Mouse (Mus musculus): ENCODE measurements around the gene Atp6v1b1. TPM values are rescaled to one million over a fixed set of nuclear protein-coding genes. Genes with fewer than 3 reads are reported as not detected.
A peak's percentile ranks its signal among the peaks of the same experiment; 100 is the strongest.

The Atp6v1b1 gene
- polyA plus RNA-seq, 1 experiment = not detected

GRCm38 (mm10) chr6:83704294-83704693 lies 38.5 kb upstream of the Atp6v1b1 start:
- TF ChIP-seq POLR2A (IDR thresholded peaks at IDR 0.05; ENCODE audit: low read depth, low read length) (no peak), CTCF (IDR thresholded peaks at IDR 0.05; ENCODE audit: borderline replicate concordance, insufficient read depth, low read length) (no peak)
- Histone ChIP-seq H3K4me1 (ENCODE audit: control insufficient read depth, insufficient read depth, low read length) (no peaks in the 10 kb centered on the region), H3K27ac (ENCODE audit: insufficient read depth, low read length) (no peak overlapping the region), H3K4me3 (ENCODE audit: insufficient read depth, low read length) (no peak overlapping the region)

- no peak for TF ChIP-seq POLR2A (IDR thresholded peaks at IDR 0.05; ENCODE audit: low read depth, low read length)
- no peak for TF ChIP-seq CTCF (IDR thresholded peaks at IDR 0.05; ENCODE audit: borderline replicate concordance, insufficient read depth, low read length)
- no peaks in the 10 kb centered on the region for H3K4me1 ChIP-seq (ENCODE audit: control insufficient read depth, insufficient read depth, low read length)
- H3K4me3 ChIP-seq (ENCODE audit: insufficient read depth, low read length) = no peak overlapping the region
- H3K27ac ChIP-seq (ENCODE audit: insufficient read depth, low read length) = no peak overlapping the region
Measured at GRCm38 (mm10) chr6:83704701-83705100, 38.1 kb upstream of the Atp6v1b1 start.

GRCm38 (mm10) chr6:83707738-83708510 lies 34.9 kb upstream of the Atp6v1b1 start:
- TF ChIP-seq POLR2A (IDR thresholded peaks at IDR 0.05; ENCODE audit: low read depth, low read length) (no peak), CTCF (IDR thresholded peaks at IDR 0.05; ENCODE audit: borderline replicate concordance, insufficient read depth, low read length) (no peak)
- H3K4me3 ChIP-seq (ENCODE audit: insufficient read depth, low read length) = no peak overlapping the region
- H3K4me1 ChIP-seq (ENCODE audit: control insufficient read depth, insufficient read depth, low read length) = no peaks in the 10 kb centered on the region
- H3K27ac ChIP-seq (ENCODE audit: insufficient read depth, low read length) = no peak overlapping the region

GRCm38 (mm10) chr6:83710361-83711066 lies 32.3 kb upstream of the Atp6v1b1 start:
- no peak overlapping the region for H3K27ac ChIP-seq (ENCODE audit: insufficient read depth, low read length)
- H3K4me1 ChIP-seq (ENCODE audit: control insufficient read depth, insufficient read depth, low read length) = no peaks in the 10 kb centered on the region
- TF ChIP-seq POLR2A (IDR thresholded peaks at IDR 0.05; ENCODE audit: low read depth, low read length) (no peak), CTCF (IDR thresholded peaks at IDR 0.05; ENCODE audit: borderline replicate concordance, insufficient read depth, low read length) (no peak)
- H3K4me3 ChIP-seq (ENCODE audit: insufficient read depth, low read length) = peak overlapping the region; percentile 42

- H3K4me1 ChIP-seq (ENCODE audit: control insufficient read depth, insufficient read depth, low read length) = no peaks in the 10 kb centered on the region
- TF ChIP-seq CTCF (IDR thresholded peaks at IDR 0.05; ENCODE audit: borderline replicate concordance, insufficient read depth, low read length) (no peak), POLR2A (IDR thresholded peaks at IDR 0.05; ENCODE audit: low read depth, low read length) (peak; percentile 38; the same call in 1 of the 2 replicates)
- H3K27ac ChIP-seq (ENCODE audit: insufficient read depth, low read length) = no peak within 1 kb of the TSS
- H3K4me3 ChIP-seq (ENCODE audit: insufficient read depth, low read length) = peak within 1 kb of the TSS; percentile 45
Measured at GRCm38 (mm10) chr6:83711067-83711675, 31.6 kb upstream of the Atp6v1b1 start, which contains the start of gene Vax2. TSS of gene Vax2 (plus strand) at chr6:83711264.

- TF ChIP-seq POLR2A (IDR thresholded peaks at IDR 0.05; ENCODE audit: low read depth, low read length) (no peak), CTCF (IDR thresholded peaks at IDR 0.05; ENCODE audit: borderline replicate concordance, insufficient read depth, low read length) (no peak)
- no peak overlapping the region for H3K27ac ChIP-seq (ENCODE audit: insufficient read depth, low read length)
- no peaks in the 10 kb centered on the region for H3K4me1 ChIP-seq (ENCODE audit: control insufficient read depth, insufficient read depth, low read length)
- H3K4me3 ChIP-seq (ENCODE audit: insufficient read depth, low read length) = peak overlapping the region; percentile 45
Measured at GRCm38 (mm10) chr6:83711725-83712475, 30.9 kb upstream of the Atp6v1b1 start.

GRCm38 (mm10) chr6:83713271-83714136 lies 29.3 kb upstream of the Atp6v1b1 start:
- Histone ChIP-seq H3K4me1 (ENCODE audit: control insufficient read depth, insufficient read depth, low read length) (no peaks in the 10 kb centered on the region), H3K27ac (ENCODE audit: insufficient read depth, low read length) (no peak overlapping the region), H3K4me3 (ENCODE audit: insufficient read depth, low read length) (no peak overlapping the region)
- TF ChIP-seq POLR2A (IDR thresholded peaks at IDR 0.05; ENCODE audit: low read depth, low read length) = no peak
- no peak for TF ChIP-seq CTCF (IDR thresholded peaks at IDR 0.05; ENCODE audit: borderline replicate concordance, insufficient read depth, low read length)

GRCm38 (mm10) chr6:83714221-83715123 lies 28.3 kb upstream of the Atp6v1b1 start:
- Histone ChIP-seq H3K27ac (ENCODE audit: insufficient read depth, low read length) (no peak overlapping the region), H3K4me3 (ENCODE audit: insufficient read depth, low read length) (no peak overlapping the region), H3K4me1 (ENCODE audit: control insufficient read depth, insufficient read depth, low read length) (no peaks in the 10 kb centered on the region)
- TF ChIP-seq CTCF (IDR thresholded peaks at IDR 0.05; ENCODE audit: borderline replicate concordance, insufficient read depth, low read length) (no peak), POLR2A (IDR thresholded peaks at IDR 0.05; ENCODE audit: low read depth, low read length) (no peak)
